Mouse (Mus musculus): Measurements from ENCODE around the gene Cuta.

DNA sequence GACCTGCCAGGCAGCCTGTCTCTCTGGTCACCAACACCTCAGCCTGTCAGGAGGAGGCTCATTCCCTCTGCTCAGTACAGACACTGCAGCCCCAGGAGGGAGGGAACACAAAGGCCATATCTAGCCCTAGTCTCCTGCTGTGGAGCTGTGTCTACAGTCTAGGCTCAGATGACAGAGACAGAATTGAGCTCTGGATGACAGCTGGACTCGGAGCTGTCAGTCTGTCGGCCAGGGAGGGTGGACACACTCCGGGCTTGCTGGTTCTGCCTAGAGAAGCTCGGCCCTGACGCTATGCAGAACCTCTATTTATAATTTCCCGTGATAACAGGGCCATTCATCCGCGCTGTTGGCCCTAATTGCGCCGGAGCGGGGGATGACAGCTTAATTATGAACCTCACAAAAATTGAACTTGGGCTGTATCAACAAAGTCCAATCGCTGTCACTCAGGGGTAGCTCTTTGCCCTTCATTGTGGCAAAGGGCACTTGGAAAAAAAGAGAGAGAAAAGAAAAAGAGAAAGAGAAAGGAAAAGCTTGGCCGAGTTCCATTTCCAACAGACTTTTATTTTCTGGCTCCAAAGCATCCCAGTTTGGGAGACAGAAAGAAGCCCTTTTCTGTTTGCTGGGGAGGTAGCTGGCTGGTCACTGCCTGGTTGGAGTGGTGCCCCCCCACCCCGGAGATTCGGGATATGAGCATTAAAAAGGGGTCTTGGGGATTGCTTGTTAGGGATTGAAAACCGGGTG is 46.6 kb downstream of the Cuta start:
- TF ChIP-seq CTCF (IDR thresholded peaks at IDR 0.05; ENCODE audit: borderline replicate concordance, control insufficient read depth, extremely low read depth, insufficient read depth, low read length, poor library complexity) (no peak), POLR2A (IDR thresholded peaks at IDR 0.05; ENCODE audit: control insufficient read depth, extremely low read depth, insufficient read depth, low read length, poor library complexity) (no peak)

All from thymus, adult 2 months (tissue).